Mouse (Mus musculus) right cerebral cortex, postnatal 25 days (tissue): ENCODE results near the gene Alg3.

Source experiments
- DNase-seq: peaks from one replicate; pipeline ENCODE4 v3.0.0; 2022

The Alg3 gene

DNA sequence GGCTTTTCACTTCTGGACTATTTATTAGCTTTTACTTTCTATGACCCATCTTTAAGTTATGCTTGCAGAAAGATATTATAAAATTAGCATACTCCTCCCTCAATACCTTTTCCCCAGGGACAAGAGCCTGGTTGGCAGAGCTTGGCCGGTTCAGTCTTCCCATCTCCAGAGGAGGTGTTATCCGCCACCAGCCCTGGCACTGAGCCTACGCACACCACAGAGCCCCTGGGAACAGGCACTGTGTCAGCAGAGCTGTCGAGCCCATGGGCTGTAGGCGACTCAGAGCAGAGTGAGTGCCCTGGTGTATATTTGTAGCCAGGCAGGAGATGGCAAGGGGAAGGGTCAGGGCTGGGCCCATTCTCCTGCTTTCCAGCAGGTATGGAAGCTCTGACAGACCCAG is 11.0 kb downstream of the Alg3 start:
- DNase-seq = no peak

DNA sequence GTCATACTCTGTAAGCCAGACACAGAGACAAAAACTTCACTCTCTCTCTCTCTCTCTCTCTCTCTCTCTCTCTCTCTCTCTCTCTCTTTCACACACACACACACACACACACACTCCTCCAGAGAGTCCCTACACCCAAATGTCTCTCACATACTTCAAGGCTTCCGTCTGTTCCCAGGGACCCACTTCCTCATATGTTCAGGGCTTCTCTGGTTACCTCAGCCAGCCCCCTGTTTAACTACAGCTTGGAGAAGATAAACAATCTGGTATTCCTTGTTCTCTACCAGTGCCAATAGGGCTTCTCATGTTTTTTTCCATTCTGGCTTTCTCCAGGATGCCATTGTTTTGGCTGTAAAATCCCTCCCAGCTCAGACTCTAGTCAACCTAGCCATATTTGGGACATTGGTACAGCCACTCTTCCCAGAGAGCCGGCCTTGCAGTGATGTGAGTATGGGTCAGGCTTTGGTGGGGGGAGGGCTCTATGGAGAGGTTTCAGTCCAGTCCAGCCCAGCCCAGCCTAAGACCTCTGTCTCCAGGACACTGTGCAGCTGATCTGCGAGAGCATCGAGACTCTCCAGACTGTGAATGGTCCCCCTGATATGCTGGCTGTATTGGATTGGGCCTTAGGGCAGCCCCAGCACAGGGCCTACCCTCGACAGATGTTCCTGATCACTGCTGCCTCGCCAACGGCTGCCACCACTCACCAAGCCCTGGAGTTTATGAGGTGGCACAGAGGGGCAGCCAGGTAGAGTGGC is 14.7 kb downstream of the Alg3 start:
- DNase-seq = no peak

- no peak for DNase-seq
Measured at GRCm38 (mm10) chr16:20595737-20596136, 15.8 kb downstream of the Alg3 start.

GRCm38 (mm10) chr16:20595060-20595673 is 16.4 kb downstream of the Alg3 start:
- no peak for DNase-seq

DNA sequence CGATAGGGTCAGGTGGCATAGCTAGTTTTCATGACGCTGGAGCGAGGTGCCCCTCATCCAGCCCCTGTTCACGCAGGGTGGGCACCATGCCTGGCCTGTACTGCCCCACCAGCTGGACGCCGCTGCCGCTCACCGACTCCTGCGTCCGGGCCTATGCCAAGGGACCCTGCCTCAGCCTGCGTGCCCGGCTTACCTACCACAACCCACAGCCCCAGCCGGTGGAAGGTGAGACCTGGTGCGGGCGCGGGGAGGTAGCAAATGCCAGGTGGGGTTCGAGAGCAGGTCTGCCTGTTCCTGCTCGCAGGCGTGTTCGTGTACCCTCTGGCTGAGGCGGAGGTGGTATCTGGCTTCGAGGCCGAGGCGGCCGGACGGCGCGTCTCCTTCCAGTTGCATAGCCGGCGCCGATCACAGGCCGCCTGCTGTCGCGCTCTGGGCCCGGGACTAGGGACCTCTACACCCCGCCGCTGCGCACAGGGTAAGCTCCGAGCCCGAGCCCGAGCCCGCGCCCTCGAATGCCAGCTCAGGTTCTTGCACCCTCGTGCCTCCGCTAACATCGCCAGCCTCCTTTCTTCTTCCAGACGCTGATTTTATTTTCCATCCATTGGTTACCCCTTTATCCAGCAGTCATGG is 20.3 kb downstream of the Alg3 start:
- DNase-seq = no peak

GRCm38 (mm10) chr16:20590680-20591038 is 20.9 kb downstream of the Alg3 start:
- no peak for DNase-seq

DNA sequence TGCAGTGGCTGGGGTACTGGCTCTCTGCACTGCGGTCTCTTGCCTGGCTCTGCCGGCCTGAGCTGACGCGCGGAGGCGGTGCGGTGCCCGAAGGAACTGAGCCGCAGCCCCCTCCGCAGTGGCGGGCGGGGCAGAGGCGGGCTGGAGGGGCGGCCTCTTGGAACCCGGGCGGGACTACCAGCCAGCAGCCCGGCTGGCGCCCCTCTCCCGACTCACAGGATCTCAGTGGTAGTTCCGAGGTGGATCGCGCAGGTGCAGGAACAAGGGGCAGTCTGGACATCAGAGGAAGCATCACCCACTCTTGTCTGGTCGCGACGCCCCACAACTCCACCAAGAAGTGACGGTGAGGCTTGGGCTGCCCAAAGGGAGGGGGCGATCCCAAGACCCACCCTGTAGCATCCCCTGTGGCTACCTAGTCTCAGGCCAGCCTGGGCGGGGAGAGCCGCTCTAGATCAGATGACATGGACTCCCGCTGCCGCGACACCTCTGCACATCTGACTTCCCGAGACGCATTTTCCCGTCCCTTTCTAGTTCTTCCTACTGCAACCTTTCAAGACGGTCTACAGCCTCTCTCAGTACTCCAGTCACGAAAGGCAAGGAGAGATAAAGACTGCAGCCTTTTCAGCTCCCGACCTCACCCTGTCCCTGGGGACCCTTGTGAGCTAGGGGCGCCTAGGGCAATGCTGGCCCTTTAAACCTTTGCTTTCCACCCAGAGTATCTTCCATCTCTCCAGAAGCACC is 21.4 kb downstream of the Alg3 start:
- DNase-seq = peak; percentile 71

- peak; percentile 56 for DNase-seq
Measured at GRCm38 (mm10) chr16:20589366-20589938, 22.1 kb downstream of the Alg3 start, which contains the start of gene Vwa5b2. Gene Vwa5b2, plus strand, starts transcription at chr16:20589471.

DNA sequence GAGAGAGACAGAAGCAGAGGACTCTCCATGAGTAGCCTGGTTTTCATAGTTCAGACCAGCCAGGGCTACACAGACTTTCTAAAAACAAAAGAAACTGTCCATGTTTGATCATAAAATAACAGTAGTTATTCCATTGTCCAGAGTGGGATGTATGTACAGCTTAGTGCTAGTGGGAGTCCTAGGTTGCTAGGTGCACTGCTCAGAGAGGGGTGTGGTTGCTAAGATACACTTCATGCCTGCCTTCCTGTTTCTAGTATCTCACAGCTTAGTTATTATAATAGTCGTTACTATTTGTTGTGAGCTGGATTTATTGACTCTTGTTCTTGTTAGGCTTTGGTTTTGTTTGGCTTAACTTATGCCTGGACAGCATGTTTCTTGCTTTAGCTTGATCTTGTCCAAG is 46.5 kb downstream of the Alg3 start:
- DNase-seq = no peak

GRCm38 (mm10) chr16:20557381-20557780 is 54.2 kb downstream of the Alg3 start:
- no peak for DNase-seq
